Mouse (Mus musculus) frontal cortex, postnatal 25 days (tissue): ENCODE results near the gene Net1.
"Not testable (repeated sequence)": the region's sequence is repeated elsewhere in the genome, so short reads cannot be mapped to it uniquely, and the experiment has no call there.

ENCODE experiments used
- DNase-seq, 2 experiments: peaks; one replicate each; pipeline ENCODE4 v3.0.0; 2022; ENCODE audit warnings: low spot score in 2 of 2

The Net1 gene

GRCm38 (mm10) chr13:3917571-3918311, at the start of gene Net1, which contains the start of gene Tubal3:
Gene Net1, minus strand, starts transcription at chr13:3918220.
Gene Tubal3, plus strand, starts transcription at chr13:3918274.
- peak; percentile 80 for DNase-seq

GRCm38 (mm10) chr13:3951198-3951914, 33.3 kb upstream of the Net1 start:
- no peak for DNase-seq

GRCm38 (mm10) chr13:3949477-3949876, 31.5 kb upstream of the Net1 start:
- DNase-seq, result no peak

GRCm38 (mm10) chr13:3947267-3947666, 29.2 kb upstream of the Net1 start:
- no peak for DNase-seq

GRCm38 (mm10) chr13:3945249-3945648, 27.2 kb upstream of the Net1 start, which contains the start of gene Ucn3:
Gene Ucn3, minus strand, starts transcription at chr13:3945349.
- DNase-seq, result no peak

GRCm38 (mm10) chr13:3944699-3945098, 26.7 kb upstream of the Net1 start:
- no peak for DNase-seq

GRCm38 (mm10) chr13:3926046-3926445, 8.0 kb upstream of the Net1 start:
- no peak for DNase-seq

GRCm38 (mm10) chr13:3925632-3926031, 7.6 kb upstream of the Net1 start:
- DNase-seq, result no peak

- no peak for DNase-seq
Observed at GRCm38 (mm10) chr13:3924483-3924882, 6.5 kb upstream of the Net1 start.

- no peak for DNase-seq
Observed at GRCm38 (mm10) chr13:3913504-3913903, 4.5 kb downstream of the Net1 start.

- DNase-seq, result no peak
Observed at GRCm38 (mm10) chr13:3910356-3910755, 7.7 kb downstream of the Net1 start.

- DNase-seq, result no peak
Observed at GRCm38 (mm10) chr13:3908262-3908661, 9.8 kb downstream of the Net1 start.

- no peak for DNase-seq
Observed at GRCm38 (mm10) chr13:3907151-3907696, 10.8 kb downstream of the Net1 start.

- no peak for DNase-seq
Observed at GRCm38 (mm10) chr13:3899301-3899700, 18.7 kb downstream of the Net1 start.

- not testable (repeated sequence) for DNase-seq
Observed at GRCm38 (mm10) chr13:3898202-3898601, 19.8 kb downstream of the Net1 start.

GRCm38 (mm10) chr13:3896913-3897312, 21.1 kb downstream of the Net1 start:
- DNase-seq, result peak; percentile 49 to 75

- DNase-seq, result no peak
Observed at GRCm38 (mm10) chr13:3896032-3896431, 22.0 kb downstream of the Net1 start.

GRCm38 (mm10) chr13:3895397-3895980, 22.5 kb downstream of the Net1 start:
- no peak for DNase-seq

- DNase-seq, result no peak
Observed at GRCm38 (mm10) chr13:3894549-3894948, 23.5 kb downstream of the Net1 start.

- peak; percentile 70 to 82 for DNase-seq
Observed at GRCm38 (mm10) chr13:3893126-3893734, 24.8 kb downstream of the Net1 start.

GRCm38 (mm10) chr13:3892601-3893000, 25.4 kb downstream of the Net1 start:
- no peak for DNase-seq
